Mouse (Mus musculus) liver, embryonic 15.5 days (tissue): Measurements from ENCODE around the gene Thumpd2. TPM values are rescaled to one million over a fixed set of nuclear protein-coding genes. Genes with fewer than 3 reads are reported as not detected.

Experiments
- ATAC-seq: fragments of 200-750 bp; cut with Nextera tagmentation; 2 replicates; pipeline ENCODE4 v1.8.0; 2017; ENCODE audit warnings: moderate number of reproducible peaks, mild to moderate bottlenecking, moderate library complexity; ENCODE audit not compliant: insufficient read depth
- H3K27ac ChIP-seq: fragments of 300-500 bp; sonication (generic); replicated peaks from 2 replicates; pipeline ENCODE4 v1.5.1; 2015; ENCODE audit warnings: mild to moderate bottlenecking, inconsistent platforms
- H3K27me3 ChIP-seq: fragments of 300-500 bp; sonication (generic); 2 replicates; pipeline ENCODE4 v1.6.1; 2015; ENCODE audit warnings: mild to moderate bottlenecking, inconsistent platforms
- H3K36me3 ChIP-seq: fragments of 300-500 bp; sonication (generic); replicated peaks from 2 replicates; pipeline ENCODE4 v1.6.1; 2015; ENCODE audit warnings: moderate library complexity, mild to moderate bottlenecking, inconsistent platforms
- H3K4me1 ChIP-seq: fragments of 300-500 bp; sonication (generic); replicated peaks from 2 replicates; pipeline ENCODE4 v1.6.1; 2015; ENCODE audit warnings: inconsistent platforms
- H3K4me2 ChIP-seq: fragments of 300-500 bp; sonication (generic); 2 replicates; pipeline ENCODE4 v1.6.1; 2015; ENCODE audit warnings: moderate library complexity, mild to moderate bottlenecking, inconsistent platforms
- H3K4me3 ChIP-seq: fragments of 300-500 bp; sonication (generic); replicated peaks from 2 replicates; pipeline ENCODE4 v1.5.1; 2015; ENCODE audit warnings: mild to moderate bottlenecking, inconsistent platforms
- H3K9ac ChIP-seq: fragments of 300-500 bp; sonication (generic); 2 replicates; pipeline ENCODE4 v1.6.1; 2015; ENCODE audit warnings: moderate library complexity, mild to moderate bottlenecking, inconsistent platforms
- H3K9me3 ChIP-seq: fragments of 300-500 bp; sonication (generic); replicated peaks from 2 replicates; pipeline ENCODE4 v1.6.1; 2016; ENCODE audit warnings: inconsistent platforms
- WGBS: fragments of 180-500 bp; shearing (Covaris S2); methylation state at CpG from one replicate; pipeline ENCODE4 v1.1.7; 2015; ENCODE audit warnings: mixed read lengths; ENCODE audit not compliant: insufficient replicate concordance; 5-methylcytosine and 5-hydroxymethylcytosine counted together
- polyA plus RNA-seq: library from polyadenylated mRNA; unstranded; fragments of >200 nt; fragmentation: Nextera tagmentation; extraction: Ambion mirVana; gene quantifications from 2 replicates; pipeline ENCODE4 v1.2.1, GENCODE M21; 2015

Gene Thumpd2
- polyA plus RNA-seq, 1 experiment from 2014 or later = 5.8 TPM

GRCm38 (mm10) chr17:81056796-81057381 is 8.0 kb downstream of the Thumpd2 start:
- H3K9ac ChIP-seq = no peak overlapping the region
- ATAC-seq = no peak
- H3K4me1 ChIP-seq = peaks cover 19% of the 10 kb centered on the region
- 79% methylated on average over 8 of the region's 8 CpGs for WGBS
- no peaks in the 10 kb centered on the region for H3K9me3 ChIP-seq
- no peak overlapping the region for H3K4me3 ChIP-seq
- no peaks in the 10 kb centered on the region for H3K27me3 ChIP-seq
- H3K27ac ChIP-seq = no peak overlapping the region
- H3K4me2 ChIP-seq = no peak overlapping the region
- H3K36me3 ChIP-seq = peaks cover 23% of the 10 kb centered on the region

- H3K9ac ChIP-seq = no peak overlapping the region
- 67% methylated on average over 3 of the region's 3 CpGs for WGBS
- peaks cover 23% of the 10 kb centered on the region for H3K36me3 ChIP-seq
- no peaks in the 10 kb centered on the region for H3K9me3 ChIP-seq
- no peak for ATAC-seq
- no peak overlapping the region for H3K4me2 ChIP-seq
- no peak overlapping the region for H3K27ac ChIP-seq
- no peaks in the 10 kb centered on the region for H3K27me3 ChIP-seq
- no peak overlapping the region for H3K4me3 ChIP-seq
- H3K4me1 ChIP-seq = peaks cover 14% of the 10 kb centered on the region
Observed at GRCm38 (mm10) chr17:81056035-81056434, 8.8 kb downstream of the Thumpd2 start.

- WGBS = 81% methylated on average over 5 of the region's 5 CpGs
- no peak overlapping the region for H3K4me3 ChIP-seq
- H3K9ac ChIP-seq = no peak overlapping the region
- no peaks in the 10 kb centered on the region for H3K27me3 ChIP-seq
- no peak for ATAC-seq
- peaks cover 23% of the 10 kb centered on the region for H3K36me3 ChIP-seq
- no peaks in the 10 kb centered on the region for H3K9me3 ChIP-seq
- no peak overlapping the region for H3K4me2 ChIP-seq
- H3K27ac ChIP-seq = no peak overlapping the region
- H3K4me1 ChIP-seq = peaks cover 14% of the 10 kb centered on the region
Observed at GRCm38 (mm10) chr17:81055522-81055921, 9.4 kb downstream of the Thumpd2 start.

GRCm38 (mm10) chr17:81053274-81053673 is 11.6 kb downstream of the Thumpd2 start:
- no peak overlapping the region for H3K27ac ChIP-seq
- H3K9ac ChIP-seq = no peak overlapping the region
- H3K4me1 ChIP-seq = peaks cover 14% of the 10 kb centered on the region
- H3K4me3 ChIP-seq = no peak overlapping the region
- ATAC-seq = peak; percentile 77
- no peaks in the 10 kb centered on the region for H3K27me3 ChIP-seq
- H3K4me2 ChIP-seq = no peak overlapping the region
- no peaks in the 10 kb centered on the region for H3K9me3 ChIP-seq
- WGBS = 39% methylated on average over 2 of the region's 2 CpGs
- H3K36me3 ChIP-seq = peaks cover 28% of the 10 kb centered on the region

- no peak for ATAC-seq
Observed at GRCm38 (mm10) chr17:81047930-81048564, 16.8 kb downstream of the Thumpd2 start.

GRCm38 (mm10) chr17:81045525-81046150 is 19.2 kb downstream of the Thumpd2 start:
- ATAC-seq = no peak
- Histone ChIP-seq H3K9me3 (no peaks in the 10 kb centered on the region), H3K4me1 (peaks cover 23% of the 10 kb centered on the region), H3K27ac (no peak overlapping the region), H3K27me3 (no peaks in the 10 kb centered on the region), H3K4me3 (no peak overlapping the region), H3K36me3 (peaks cover 21% of the 10 kb centered on the region; the same call in 1 of the 2 replicates), H3K9ac (no peak overlapping the region), H3K4me2 (no peak overlapping the region)
- WGBS = 77% methylated on average over 9 of the region's 9 CpGs

More at GRCm38 (mm10) chr17:81047930-81048564, 16.8 kb downstream of the Thumpd2 start:
- whole genome bisulfite sequencing = 81% methylated on average over 7 of the region's 7 CpGs
- peaks cover 29% of the 10 kb centered on the region for H3K36me3 ChIP-seq
- H3K4me2 ChIP-seq = no peak overlapping the region
- no peak overlapping the region for H3K9ac ChIP-seq
- peaks cover 3% of the 10 kb centered on the region; the same call in 1 of the 2 replicates for H3K4me1 ChIP-seq
- no peak overlapping the region for H3K27ac ChIP-seq
- H3K4me3 ChIP-seq = no peak overlapping the region
- H3K9me3 ChIP-seq = no peaks in the 10 kb centered on the region
- no peaks in the 10 kb centered on the region for H3K27me3 ChIP-seq

- Histone ChIP-seq H3K9me3 (no peaks in the 10 kb centered on the region), H3K27ac (no peak overlapping the region), H3K4me3 (no peak overlapping the region), H3K9ac (no peak overlapping the region), H3K27me3 (no peaks in the 10 kb centered on the region), H3K36me3 (peaks cover 21% of the 10 kb centered on the region; the same call in 1 of the 2 replicates), H3K4me1 (peaks cover 26% of the 10 kb centered on the region), H3K4me2 (no peak overlapping the region)
- 66% methylated on average over 6 of the region's 6 CpGs for WGBS
- ATAC-seq = no peak
Observed at GRCm38 (mm10) chr17:81045115-81045514, 19.8 kb downstream of the Thumpd2 start.

- Histone ChIP-seq H3K4me2 (no peak overlapping the region), H3K9ac (no peak overlapping the region), H3K36me3 (peaks cover 19% of the 10 kb centered on the region; the same call in 1 of the 2 replicates), H3K27ac (no peak overlapping the region), H3K4me1 (peaks cover 26% of the 10 kb centered on the region), H3K4me3 (no peak overlapping the region), H3K27me3 (no peaks in the 10 kb centered on the region), H3K9me3 (no peaks in the 10 kb centered on the region)
- ATAC-seq = no peak
- 76% methylated on average over 3 of the region's 3 CpGs for WGBS
Observed at GRCm38 (mm10) chr17:81044356-81044755, 20.5 kb downstream of the Thumpd2 start.

GRCm38 (mm10) chr17:81041662-81042061 is 23.2 kb downstream of the Thumpd2 start:
- peaks cover 36% of the 10 kb centered on the region; the same call in 1 of the 2 replicates for H3K36me3 ChIP-seq
- H3K9ac ChIP-seq = no peak overlapping the region
- no peak overlapping the region for H3K4me2 ChIP-seq
- no peaks in the 10 kb centered on the region for H3K9me3 ChIP-seq
- H3K4me1 ChIP-seq = peaks cover 40% of the 10 kb centered on the region
- H3K27me3 ChIP-seq = no peaks in the 10 kb centered on the region
- WGBS = 25% methylated on average over 2 of the region's 2 CpGs
- no peak overlapping the region for H3K27ac ChIP-seq
- peak; percentile 67 for ATAC-seq
- H3K4me3 ChIP-seq = no peak overlapping the region

GRCm38 (mm10) chr17:81038707-81039408 is 26.0 kb downstream of the Thumpd2 start:
- Histone ChIP-seq H3K9me3 (no peaks in the 10 kb centered on the region), H3K4me3 (no peak overlapping the region), H3K4me1 (peaks cover 40% of the 10 kb centered on the region), H3K36me3 (peaks cover 54% of the 10 kb centered on the region), H3K4me2 (no peak overlapping the region), H3K27me3 (no peaks in the 10 kb centered on the region), H3K27ac (0 out of 2 replicates have a peak overlapping the region, but pooled peaks have one; percentile 33), H3K9ac (no peak overlapping the region)
- 29% methylated on average over 2 of the region's 2 CpGs for WGBS
- ATAC-seq = peak; percentile 72

- Histone ChIP-seq H3K27me3 (no peaks in the 10 kb centered on the region), H3K4me3 (no peak overlapping the region), H3K4me1 (peaks cover 41% of the 10 kb centered on the region), H3K9me3 (no peaks in the 10 kb centered on the region), H3K36me3 (peaks cover 42% of the 10 kb centered on the region), H3K9ac (no peak overlapping the region), H3K27ac (no peak overlapping the region), H3K4me2 (no peak overlapping the region)
- ATAC-seq = no peak
- 71% methylated on average over 5 of the region's 5 CpGs for WGBS
Observed at GRCm38 (mm10) chr17:81035354-81035753, 29.5 kb downstream of the Thumpd2 start.
